Comparison of ENCODE assay signal across 8 mouse cellular contexts in genomic region chr12:95692948-95693650, GRCm38 (mm10). TPM values are rescaled to one million over a fixed set of nuclear protein-coding genes. Genes with fewer than 3 reads are reported as not detected.
A peak's percentile ranks its signal among the peaks of the same experiment; 100 is the strongest.
DNase-seq lines count a peak whose midpoint lies in the region; ATAC-seq and TF ChIP-seq lines count a peak whose summit lies in the region.

No protein-coding gene starts in this region.

- H3K27ac ChIP-seq in forebrain, embryonic 16.5 days (ENCODE audit: low read length): peak overlapping the region; percentile 93

- peak overlapping the region; percentile 79 for H3K9ac ChIP-seq in forebrain, embryonic 16.5 days (replicated peaks; ENCODE audit: low read depth, low read length)

- no peak for ATAC-seq in forebrain, embryonic 16.5 days

- no peak for TF ChIP-seq CTCF in brain, embryonic 14.5 days (IDR thresholded peaks at IDR 0.05; ENCODE audit: borderline replicate concordance, extremely low read depth, insufficient read depth, insufficient read length)

- peaks cover 18% of the 10 kb centered on the region for H3K4me1 ChIP-seq in forebrain, embryonic 16.5 days (replicated peaks; ENCODE audit: control insufficient read depth, insufficient read depth, low read length)

- peak; percentile 18 for DNase-seq in kidney, postnatal 10 days
- no peak for DNase-seq in kidney, postnatal 36 days
- peak; percentile 44 for DNase-seq in brain, embryonic 14.5 days (ENCODE audit: low read depth)
- peak; percentile 15 to 23 for DNase-seq in layer of hippocampus, postnatal 10 days (ENCODE audit: low spot score in 2 of 2)
- peak; percentile 49 for DNase-seq in retina, embryonic 14.5 days (ENCODE audit: low spot score)
- no peak for DNase-seq in cerebellum, postnatal 36 days
- no peak for DNase-seq in urinary bladder, postnatal 36 days (ENCODE audit: low spot score in 2 of 2)

- peak overlapping the region; percentile 64 for H3K4me2 ChIP-seq in forebrain, embryonic 16.5 days (ENCODE audit: low read length)

- no peaks in the 10 kb centered on the region for H3K27me3 ChIP-seq in forebrain, embryonic 16.5 days (replicated peaks; ENCODE audit: control insufficient read depth, insufficient read depth, low read length)

- no peaks in the 10 kb centered on the region for H3K36me3 ChIP-seq in forebrain, embryonic 16.5 days (ENCODE audit: control insufficient read depth, insufficient read depth)

- no peaks in the 10 kb centered on the region for H3K9me3 ChIP-seq in forebrain, embryonic 16.5 days (ENCODE audit: control insufficient read depth, low read length)

- WGBS in forebrain, embryonic 16.5 days: 4% methylated on average over 13 of the region's 13 CpGs

- no peak for TF ChIP-seq POLR2A in brain, embryonic 14.5 days (IDR thresholded peaks at IDR 0.05; ENCODE audit: borderline replicate concordance, extremely low read depth, insufficient read depth, insufficient read length, poor library complexity, severe bottlenecking)

- peak overlapping the region; percentile 67 for H3K4me3 ChIP-seq in forebrain, embryonic 16.5 days (replicated peaks; ENCODE audit: low read length)

RNA-seq across cellular contexts. Expression of gene Flrt2, which starts 1.1 kb away (rescaled TPM):
- polyA plus RNA-seq in brain, embryonic 14.5 days (2012; rRNA removed): 16.7 and 27.0 TPM in 2 replicates
- 36.3 and 43.9 TPM in 2 replicates for polyA plus RNA-seq in forebrain, embryonic 16.5 days (2015; fragmentation: Nextera tagmentation; extraction: Ambion mirVana)
- 10 to 100 TPM; 45.9 to 49.4 TPM for total RNA-seq in layer of hippocampus, postnatal 10 days (2021)

Comparison
In these comparisons a context has a peak if more than half of its experiments do, and no peak if none do; other contexts are left out.
1. DNase-seq: peak in kidney, postnatal 10 days (single experiment), brain, embryonic 14.5 days (single experiment), layer of hippocampus, postnatal 10 days (2 of 2) and retina, embryonic 14.5 days (single experiment); none in kidney, postnatal 36 days (0 of 2), cerebellum, postnatal 36 days (0 of 2) and urinary bladder, postnatal 36 days (0 of 2).